Mouse (Mus musculus): ENCODE measurements around the gene Zmynd15.

GRCm38 (mm10) chr11:70446756-70447155 is 12.5 kb upstream of the Zmynd15 start:
- TF ChIP-seq EP300 (IDR thresholded peaks at IDR 0.05; ENCODE audit: insufficient read depth, low read depth, low read length) (no peak), POLR2A (IDR thresholded peaks at IDR 0.05; ENCODE audit: insufficient read depth, low read depth, low read length) (no peak)
